Mouse (Mus musculus): ENCODE data around the gene Hpn. TPM values are rescaled to one million over a fixed set of nuclear protein-coding genes. Genes with fewer than 3 reads are reported as not detected.
A peak's percentile ranks its signal among the peaks of the same experiment; 100 is the strongest.

Gene Hpn
- polyA plus RNA-seq, 1 experiment: 3.3 TPM

DNA sequence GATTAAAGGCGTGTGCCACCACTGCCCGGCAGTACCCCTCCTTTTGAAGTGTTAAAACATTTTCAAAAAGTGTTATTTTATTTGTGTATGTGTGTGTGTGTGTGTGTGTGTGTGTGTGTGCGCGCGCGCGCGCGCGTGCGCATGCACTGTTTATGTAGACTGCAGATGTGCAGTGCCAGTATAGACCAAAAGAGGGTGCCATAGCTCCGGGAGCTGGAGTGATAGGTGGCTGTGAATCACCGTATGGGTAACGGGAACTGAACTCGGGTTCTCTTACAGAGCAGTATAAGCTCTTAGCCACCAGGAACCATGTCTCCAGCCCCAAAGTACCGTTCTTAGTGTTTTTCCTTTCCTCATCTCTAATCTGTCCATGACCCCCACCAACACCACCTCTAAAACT, 29.8 kb upstream of the Hpn start:
- DNase-seq (ENCODE audit: extremely low spot score in 1 of 2, low spot score in 1 of 2): no peak

DNA sequence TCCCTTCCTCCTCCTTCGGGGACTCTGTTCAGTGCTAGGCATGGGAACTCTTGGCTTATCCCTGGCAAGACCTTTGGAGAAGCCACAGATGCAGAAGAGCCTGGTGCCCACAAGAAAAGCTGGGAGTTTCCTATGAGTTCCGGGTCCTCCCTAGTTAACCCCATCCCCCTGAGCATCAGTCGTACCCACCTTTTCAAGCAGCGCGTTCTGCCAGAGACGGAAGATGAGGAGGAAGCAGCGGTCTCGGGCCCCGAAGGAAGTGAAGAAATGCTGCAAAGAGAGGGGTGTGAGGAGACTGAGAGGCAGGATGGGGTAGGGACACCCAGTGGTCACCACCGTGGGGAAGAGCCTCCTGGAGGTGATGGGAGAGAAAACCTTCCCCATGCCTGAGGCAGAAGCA, 25.9 kb upstream of the Hpn start:
- no peak for DNase-seq (ENCODE audit: extremely low spot score in 1 of 2, low spot score in 1 of 2)

DNA sequence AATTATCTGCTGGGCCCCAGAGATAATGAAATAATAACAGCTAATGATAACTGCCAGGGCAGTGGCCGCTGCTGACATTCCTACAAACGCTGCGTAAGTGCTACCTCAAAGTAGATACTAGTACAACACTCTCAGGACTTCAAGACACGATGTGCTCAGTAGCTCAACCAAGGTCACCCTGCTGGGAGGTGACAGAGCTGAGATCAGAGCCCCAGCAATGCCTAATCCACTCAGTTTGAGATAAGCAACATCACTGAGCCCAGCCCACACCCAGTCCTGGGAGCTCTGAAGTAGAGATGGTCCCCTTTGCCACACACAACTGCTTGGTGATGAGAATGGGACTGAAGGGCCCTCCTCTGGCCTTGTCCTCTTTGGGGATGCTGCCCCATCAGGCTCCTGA, 25.2 kb upstream of the Hpn start:
- DNase-seq (ENCODE audit: extremely low spot score in 1 of 2, low spot score in 1 of 2): no peak

DNA sequence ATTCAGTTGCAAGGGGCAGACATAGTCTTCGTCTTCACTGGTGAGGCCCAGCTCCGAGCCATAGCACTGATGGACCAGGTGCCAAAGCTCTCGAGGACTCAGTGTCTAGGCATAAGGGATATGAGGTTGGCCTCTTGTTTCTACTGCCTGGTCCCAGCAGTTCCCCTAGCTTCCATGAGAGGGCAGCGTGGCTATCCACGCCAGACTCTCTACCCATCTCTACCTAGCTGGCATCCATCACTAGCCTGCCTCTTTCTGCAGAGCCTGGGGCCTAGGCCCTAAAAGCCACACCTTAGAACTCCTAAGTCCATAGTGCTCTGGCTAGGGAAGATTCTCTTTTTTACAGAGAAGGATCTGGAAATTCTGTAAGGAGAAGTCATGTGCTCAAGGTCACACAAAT, 24.7 kb upstream of the Hpn start:
- DNase-seq (ENCODE audit: extremely low spot score in 1 of 2, low spot score in 1 of 2): peak in 1 of 2 experiments; percentile 76

DNA sequence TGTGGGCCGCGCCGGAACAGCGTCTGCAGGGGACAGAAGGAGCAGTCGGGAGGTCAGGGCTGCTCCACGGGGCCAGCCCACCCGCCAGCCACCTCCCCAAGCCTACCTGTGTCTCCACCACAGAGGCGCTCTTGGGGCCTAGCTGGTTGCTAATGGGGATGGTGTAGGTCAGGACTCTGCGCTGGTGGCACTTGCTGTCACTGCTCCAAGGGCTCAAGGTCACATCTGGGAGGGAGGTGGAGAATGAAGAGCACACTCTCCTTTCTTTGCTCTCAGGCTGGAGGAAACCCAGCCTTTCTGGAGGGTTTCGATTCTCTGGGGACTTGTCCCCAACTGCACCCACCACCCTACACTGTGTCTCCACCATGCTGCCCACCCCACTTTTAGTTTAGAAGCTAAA, 20.6 kb upstream of the Hpn start:
- no peak for DNase-seq (ENCODE audit: extremely low spot score in 1 of 2, low spot score in 1 of 2)

DNA sequence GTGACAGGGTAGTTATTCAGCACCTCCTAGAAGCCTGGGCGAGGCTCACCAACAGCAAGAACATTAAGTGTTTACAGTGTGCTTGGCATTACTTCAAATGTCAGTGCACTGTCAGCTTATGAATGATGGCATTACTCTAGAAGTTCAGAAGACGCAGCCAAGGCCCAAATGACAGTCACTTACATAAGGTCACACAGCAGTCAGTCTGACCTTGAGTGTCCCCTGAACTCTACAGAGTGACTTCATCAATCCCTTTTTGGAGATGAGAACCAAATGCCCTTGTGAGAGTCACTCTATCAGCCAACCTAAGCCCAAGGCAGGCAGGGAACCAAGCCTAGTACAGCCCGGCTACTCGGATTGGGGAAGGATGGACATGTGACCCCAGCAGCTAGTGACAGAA, 16.8 kb upstream of the Hpn start:
- no peak for DNase-seq (ENCODE audit: extremely low spot score in 1 of 2, low spot score in 1 of 2)

DNA sequence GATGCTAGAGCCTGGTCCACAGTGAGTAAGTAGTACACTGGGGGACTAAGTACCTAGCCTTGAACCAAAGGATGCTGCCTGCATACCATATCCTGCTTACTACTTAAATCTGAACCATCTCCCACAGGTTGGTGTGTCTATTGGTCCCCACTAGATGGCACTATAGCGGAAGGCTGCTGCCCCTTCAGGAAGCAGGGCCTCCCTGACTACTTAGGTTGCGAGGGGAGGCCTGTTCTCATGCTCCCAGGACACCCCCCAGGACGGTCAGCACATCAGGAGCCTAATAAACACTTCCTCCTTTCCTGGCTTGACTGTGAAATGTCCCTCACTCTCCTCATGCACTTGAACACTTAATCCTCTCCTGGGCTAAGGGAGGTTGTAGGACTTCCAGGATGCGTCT, 15.8 kb upstream of the Hpn start:
- peak in 1 of 2 experiments; percentile 78 for DNase-seq (ENCODE audit: extremely low spot score in 1 of 2, low spot score in 1 of 2)

DNA sequence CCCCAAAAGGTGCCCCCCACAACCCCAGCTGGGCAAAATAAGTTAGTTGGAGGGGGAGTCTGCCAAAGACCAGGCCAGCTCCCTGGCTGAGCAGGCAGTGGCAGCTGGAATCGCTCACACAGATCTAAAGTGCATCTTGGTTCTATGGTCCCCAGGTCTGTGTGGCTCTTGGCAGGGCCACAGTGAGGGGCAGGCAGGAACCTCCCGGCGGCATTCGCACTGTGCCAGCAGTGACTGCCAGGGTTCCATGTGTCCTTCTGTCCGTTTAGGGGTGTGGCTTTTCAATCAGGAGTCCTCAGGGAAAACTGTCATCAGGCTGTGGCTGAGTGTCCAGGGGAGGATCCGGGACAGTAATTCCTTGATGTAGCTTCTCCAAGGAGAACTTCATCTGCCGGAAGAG, 15.1 kb upstream of the Hpn start:
- no peak for DNase-seq (ENCODE audit: extremely low spot score in 1 of 2, low spot score in 1 of 2)

DNA sequence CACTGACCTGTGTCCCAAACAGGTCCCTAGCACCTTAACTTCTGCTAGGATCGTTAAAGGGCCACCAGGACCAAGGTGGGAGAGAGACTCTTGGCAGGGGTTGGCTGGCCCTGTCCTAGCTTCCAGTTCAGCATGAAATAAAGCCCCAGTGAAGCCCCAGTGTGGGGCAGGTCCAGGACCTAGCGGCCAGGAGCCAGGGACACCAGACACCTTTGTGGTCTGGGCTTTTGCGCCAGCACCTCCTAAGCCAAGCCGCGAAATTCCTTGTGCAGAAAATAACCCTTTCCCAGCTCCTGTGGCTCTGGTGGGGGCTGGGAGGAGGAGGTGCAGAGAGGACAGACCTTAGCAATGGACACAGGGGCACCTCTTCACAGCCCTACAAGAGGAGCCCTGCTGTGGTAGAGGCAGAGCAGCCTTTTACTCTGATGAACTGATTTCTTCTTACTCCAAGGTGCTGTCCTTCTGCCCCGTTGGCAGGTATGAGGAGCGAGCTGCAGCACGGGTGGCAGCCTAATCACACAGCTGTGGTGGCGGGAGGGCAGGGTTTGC, 13.1 kb upstream of the Hpn start:
- DNase-seq (ENCODE audit: extremely low spot score in 1 of 2, low spot score in 1 of 2): no peak

DNA sequence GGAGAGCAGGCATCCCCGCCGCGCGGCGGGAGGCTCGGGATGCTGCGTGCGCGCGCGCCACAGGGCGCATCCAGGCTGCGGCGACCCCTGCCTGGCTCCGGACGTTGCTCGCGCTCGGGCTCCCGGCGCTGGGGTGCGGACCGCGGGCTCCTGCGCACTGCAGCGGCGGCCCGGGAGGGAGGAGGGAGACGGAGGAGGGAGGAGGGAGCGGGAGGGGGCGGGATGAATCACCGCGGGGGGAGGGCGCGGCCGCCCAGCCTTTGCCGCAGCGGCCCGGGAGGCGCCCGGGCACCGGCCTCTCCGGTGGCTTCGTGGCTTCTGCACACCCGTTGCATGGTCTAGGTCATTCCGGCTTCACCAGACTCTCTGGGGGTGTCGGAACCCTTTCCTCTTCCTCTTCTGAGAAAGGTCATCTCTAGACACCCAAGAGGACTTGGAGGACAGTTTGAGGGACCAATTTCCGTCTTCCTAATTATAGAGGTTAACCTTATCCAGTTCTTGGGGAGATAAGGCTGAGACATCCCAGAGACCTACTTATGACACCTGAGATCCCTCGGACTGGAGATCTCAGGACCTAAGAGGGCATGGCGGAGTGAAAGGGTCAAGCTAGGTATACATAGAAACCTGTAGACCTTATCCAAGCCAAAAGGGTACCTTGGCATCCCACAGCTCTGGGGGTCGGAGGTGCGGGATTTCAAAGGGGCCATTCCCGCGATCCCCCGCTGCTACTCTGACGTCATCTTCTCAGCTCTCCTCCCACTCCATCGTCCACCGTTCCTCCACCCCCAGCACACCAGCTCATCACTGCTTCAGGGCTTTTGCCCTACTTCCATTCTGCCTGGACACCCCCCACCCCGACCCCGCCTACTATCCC, 12.0 kb upstream of the Hpn start, which contains the start of gene Scn1b:
Scn1b (minus strand) TSS at position 153 of the 874 bp plus-strand sequence.
- peak in 1 of 2 experiments; percentile 78 for DNase-seq (ENCODE audit: extremely low spot score in 1 of 2, low spot score in 1 of 2)

DNA sequence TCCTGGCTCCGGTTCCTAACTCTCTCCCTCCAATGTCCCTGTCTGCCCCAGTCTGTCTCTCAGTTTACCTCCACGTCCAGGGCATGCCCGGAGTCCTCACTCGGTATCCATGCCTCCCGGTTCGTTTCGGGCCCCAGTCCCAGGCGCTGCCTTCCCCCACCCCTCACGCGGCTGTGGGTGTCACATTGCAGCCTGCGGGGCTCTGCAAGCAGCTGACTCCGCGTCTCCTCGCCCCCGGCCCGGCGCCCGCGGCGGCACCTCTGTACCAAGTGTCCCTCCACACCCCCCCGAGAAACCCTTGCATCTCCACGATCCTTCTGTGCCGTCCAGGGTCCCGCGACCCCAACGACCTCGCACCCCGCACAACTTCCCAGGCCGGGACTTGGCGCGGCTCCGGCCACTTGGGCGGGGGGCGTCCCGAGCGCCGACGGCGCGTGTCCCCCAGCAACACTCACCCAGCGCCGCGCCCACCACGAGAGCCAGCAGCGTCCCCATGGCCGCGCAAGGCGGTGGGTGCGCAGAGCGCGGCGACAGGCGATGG, 11.2 kb upstream of the Hpn start:
- DNase-seq (ENCODE audit: extremely low spot score in 1 of 2, low spot score in 1 of 2): peak in 1 of 2 experiments; percentile 69

DNA sequence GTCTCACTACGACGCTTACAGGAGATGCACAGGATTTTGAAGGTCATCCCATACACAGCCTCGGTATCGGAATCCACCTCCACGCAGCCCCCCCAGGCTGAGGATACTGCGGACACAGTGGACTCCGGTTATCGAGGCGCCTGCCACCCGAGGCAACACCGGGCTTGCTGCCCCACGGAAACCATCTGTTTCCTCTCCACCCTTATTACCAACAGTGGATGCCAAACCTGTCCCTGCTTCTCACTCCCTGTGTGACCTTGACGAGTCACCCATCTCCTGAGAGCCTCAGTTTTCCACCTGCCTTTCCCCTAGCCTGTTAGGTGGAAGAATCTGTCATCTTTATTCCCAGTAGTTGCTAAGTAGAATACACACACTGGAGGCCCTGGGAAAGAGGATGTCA, 10.0 kb upstream of the Hpn start:
- no peak for DNase-seq (ENCODE audit: extremely low spot score in 1 of 2, low spot score in 1 of 2)

DNA sequence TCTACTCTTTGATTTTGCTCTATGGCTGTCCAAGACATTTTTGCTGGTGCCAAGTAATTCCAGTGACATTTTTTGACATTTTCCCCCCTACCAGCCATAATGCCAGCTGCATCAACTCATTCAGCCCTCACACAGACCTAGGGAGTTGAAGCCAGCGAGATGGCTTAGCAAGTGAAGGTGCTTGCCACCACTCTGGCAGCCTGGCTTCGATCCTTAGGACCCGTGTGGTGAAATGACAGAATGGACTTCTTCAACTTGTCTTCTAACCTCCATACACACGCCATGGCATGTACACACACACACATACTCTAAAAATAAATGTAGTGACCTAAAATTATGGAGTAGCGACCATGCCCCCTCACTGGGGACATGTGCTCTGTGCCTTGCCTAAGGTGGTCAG, 9.3 kb upstream of the Hpn start:
- DNase-seq (ENCODE audit: extremely low spot score in 1 of 2, low spot score in 1 of 2): no peak

DNA sequence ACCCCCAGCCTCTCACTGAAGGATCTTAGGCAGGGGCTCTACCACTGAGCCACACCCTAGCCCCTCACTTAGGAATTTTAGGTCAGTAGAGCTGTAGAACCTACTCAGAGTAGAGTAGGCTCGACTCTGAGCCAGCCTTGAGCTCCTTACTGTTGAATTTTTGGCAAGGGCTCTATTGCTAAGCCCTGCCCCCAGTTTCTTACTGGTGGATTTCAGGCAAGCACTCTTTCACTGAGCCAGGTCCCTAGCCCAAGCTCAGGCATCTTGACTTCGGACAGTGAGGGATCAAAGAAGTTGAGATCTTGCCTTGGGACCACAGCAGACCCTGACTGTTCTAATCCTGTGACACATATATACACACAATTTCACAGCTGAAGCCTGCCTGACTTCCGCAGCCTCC, 8.6 kb upstream of the Hpn start:
- no peak for DNase-seq (ENCODE audit: extremely low spot score in 1 of 2, low spot score in 1 of 2)

DNA sequence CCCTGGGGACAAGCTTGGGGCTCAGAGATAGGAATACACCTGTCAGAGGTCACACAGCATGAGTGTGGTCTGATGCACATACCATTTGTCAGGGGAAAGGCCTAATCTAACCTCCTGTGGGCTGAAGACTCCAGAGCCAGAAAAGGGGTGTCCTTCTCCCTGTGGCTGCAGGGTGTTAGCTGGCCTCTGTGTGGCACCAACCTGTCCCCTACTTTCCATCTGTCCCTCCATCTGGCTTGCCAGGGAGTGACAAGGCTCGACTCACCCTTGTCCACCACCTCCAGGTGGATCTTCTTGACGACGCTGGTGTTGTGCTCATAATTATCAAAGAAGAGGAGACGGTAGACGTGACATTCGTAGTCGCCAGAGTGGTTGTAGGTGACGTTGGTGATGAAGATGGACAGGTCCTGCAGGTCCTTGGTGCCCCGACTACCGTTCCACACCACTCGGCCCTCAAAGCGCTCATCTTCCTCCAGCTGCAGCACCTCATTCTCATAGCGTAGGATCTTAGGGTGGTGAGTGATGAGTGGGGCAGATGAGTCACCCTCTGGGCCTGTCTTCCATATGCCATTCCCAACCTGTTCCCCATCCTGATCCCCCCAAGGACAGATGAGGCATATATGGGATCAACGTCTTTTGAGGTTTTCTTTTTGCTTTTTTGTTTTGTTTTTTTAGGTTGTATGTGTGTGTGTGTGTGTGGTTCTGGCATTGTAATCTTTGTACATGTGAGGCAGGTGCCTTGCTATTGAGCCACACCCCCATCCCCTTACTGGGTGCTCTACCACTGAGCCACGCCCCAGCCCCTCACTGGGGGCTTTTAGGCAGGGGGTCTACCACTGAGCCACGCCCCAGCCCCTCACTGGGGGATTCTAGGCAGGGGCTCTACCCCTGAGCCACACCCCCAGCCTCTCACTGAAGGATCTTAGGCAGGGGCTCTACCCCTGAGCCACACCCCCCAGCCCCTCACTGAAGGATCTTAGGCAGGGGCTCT, 7.8 kb upstream of the Hpn start:
- DNase-seq (ENCODE audit: extremely low spot score in 1 of 2, low spot score in 1 of 2): no peak

DNA sequence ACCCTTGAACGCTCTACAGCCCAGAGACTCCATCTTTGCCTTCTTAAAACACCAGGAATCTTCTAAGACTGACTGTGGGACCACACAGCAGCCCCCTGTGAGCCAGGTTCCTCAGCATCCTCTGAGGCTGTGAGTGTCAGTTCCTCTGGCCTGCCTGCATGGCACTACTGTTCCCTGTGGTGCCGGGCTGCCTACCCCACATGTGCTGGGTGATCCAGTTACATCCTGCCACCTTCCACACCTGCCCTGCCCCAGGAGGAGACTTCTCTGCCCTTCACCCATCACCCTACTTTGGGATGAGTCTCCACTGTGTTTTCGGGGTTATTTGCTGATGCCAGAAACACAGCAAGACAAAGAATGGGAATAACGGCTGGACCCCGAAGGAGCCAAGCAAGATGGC, 4.5 kb upstream of the Hpn start:
- DNase-seq (ENCODE audit: extremely low spot score in 1 of 2, low spot score in 1 of 2): no peak

DNA sequence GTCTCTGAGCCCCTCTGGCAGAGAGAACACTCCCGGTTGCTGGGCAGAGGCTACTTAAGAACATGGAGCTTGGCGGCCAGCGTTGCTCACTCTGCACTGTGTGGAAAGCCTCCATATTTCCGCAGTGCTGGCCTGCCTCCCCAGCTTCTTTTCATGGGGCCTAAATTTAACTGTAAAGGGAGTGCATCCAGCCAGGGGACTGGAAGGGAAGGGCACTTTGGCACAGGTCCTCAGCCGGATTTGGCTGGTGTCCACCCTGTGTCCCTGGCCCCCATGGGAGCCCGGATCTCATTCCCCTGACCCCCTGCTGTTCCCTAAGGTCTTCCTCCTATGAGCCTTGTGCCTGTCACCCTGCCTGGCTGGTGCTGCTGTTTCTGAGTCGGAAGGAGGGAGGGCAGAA, 3.4 kb upstream of the Hpn start:
- no peak for DNase-seq (ENCODE audit: extremely low spot score in 1 of 2, low spot score in 1 of 2)

DNA sequence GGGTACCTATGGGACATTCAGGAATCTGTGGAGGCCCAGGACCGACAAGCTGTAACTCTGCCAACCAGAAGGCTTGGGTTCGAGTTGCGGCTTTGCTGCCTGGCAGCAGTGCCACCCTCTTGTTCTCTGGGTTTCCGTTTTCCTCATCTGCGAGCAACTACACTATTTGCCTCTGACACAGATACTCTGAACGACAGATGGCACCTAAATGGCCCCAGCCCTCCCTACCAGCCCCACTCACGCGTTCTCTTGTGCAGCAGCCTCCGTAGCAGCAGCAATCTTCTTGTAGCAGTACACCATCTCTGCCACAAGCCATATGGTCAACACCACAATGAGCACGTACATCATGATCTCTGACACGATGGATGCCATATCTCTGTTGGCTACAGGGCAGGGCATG, 2.4 kb upstream of the Hpn start:
- DNase-seq (ENCODE audit: extremely low spot score in 1 of 2, low spot score in 1 of 2): no peak

DNA sequence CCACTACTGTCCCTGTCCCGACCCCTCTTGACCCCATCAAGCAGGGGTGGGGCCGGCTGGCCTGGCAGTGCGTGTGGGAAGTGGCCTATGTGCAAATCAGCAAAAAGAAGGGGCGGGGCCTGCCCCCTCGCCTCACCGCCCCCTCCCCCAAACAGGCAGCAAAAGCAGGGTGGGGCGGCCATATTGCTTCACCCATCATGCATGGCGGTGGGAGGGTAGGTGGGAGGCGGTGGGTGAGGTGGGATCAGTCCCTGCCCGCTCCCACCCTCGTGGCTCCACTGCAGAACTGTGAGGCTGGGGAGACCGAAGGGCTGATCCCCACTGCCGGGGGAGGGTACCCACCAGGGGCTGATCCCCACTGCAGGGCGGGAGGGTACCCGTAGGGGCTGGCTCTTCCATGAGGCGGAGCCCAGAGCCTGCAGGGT, 1.6 kb upstream of the Hpn start:
- DNase-seq (ENCODE audit: extremely low spot score in 1 of 2, low spot score in 1 of 2): no peak

DNA sequence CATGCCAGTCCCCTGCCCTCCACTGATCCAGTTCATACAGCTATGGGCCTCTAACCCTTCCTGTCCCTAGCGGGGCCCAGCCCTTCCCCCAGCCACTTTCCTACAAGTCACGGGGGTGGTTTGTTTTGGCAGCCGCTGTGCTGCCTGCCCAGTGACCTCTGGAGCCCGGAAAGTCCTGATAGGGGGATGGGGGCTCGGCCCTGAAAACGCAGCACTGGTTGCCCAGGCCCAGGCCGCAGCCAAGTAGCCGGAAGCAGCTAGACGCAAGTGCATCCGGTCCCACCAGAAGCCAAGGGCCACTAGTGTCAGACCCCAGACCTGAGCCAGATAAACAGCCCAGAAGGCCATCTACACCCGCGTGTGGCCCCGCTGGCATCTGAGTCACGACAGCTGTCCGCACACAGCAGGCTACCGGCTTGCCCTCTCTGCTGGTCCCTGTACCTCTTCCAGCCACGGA, 525 bp upstream of the Hpn start:
- no peak for DNase-seq (ENCODE audit: extremely low spot score in 1 of 2, low spot score in 1 of 2)

DNA sequence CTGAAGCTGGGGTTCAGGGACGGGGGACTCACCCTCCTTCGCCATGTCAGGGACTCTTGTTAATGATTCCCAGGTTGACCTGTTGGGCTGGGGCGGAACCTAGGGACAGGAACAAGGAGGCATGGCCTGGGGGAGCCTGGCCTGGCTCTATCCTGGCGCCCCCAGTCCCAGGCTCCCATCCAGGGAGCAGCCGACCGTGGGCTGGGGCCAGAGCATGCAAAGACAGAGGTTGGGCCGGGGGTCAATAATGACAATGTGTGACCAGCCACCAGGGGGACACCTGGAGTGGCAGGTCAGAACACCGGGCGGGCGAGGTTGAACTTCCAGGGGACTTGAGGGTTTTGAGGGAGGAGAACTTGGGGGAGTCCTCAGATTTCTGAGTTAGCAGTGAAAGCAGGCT, 444 bp downstream of the Hpn start:
- no peak for DNase-seq (ENCODE audit: extremely low spot score in 1 of 2, low spot score in 1 of 2)
